Mouse (Mus musculus): Measurements from ENCODE around the gene Mid1. TPM values are rescaled to one million over a fixed set of nuclear protein-coding genes. Genes with fewer than 3 reads are reported as not detected.
"Not testable (repeated sequence)": the region's sequence is repeated elsewhere in the genome, so short reads cannot be mapped to it uniquely, and the experiment has no call there.

Mid1 gene
- polyA plus RNA-seq, 1 experiment from 2014 or later = 20.2 TPM

- H3K4me2 ChIP-seq (replicated peaks; ENCODE audit: low read depth, low read length); H3K4me1 ChIP-seq (ENCODE audit: control insufficient read depth, insufficient read depth, low read length); H3K27me3 ChIP-seq (ENCODE audit: control insufficient read depth, insufficient read depth, low read length); H3K9ac ChIP-seq (ENCODE audit: low read depth, low read length); H3K27ac ChIP-seq (ENCODE audit: low read depth, low read length); H3K4me3 ChIP-seq (ENCODE audit: low read length); ATAC-seq (ENCODE audit: low FRiP score, low TSS enrichment): not testable (repeated sequence)
- Histone ChIP-seq H3K36me3 (ENCODE audit: control insufficient read depth, insufficient read depth, low read length) (peaks cover 44% of the 10 kb centered on the region), H3K9me3 (ENCODE audit: control insufficient read depth, low read length) (peaks cover 15% of the 10 kb centered on the region)
- 55% methylated on average over 15 of the region's 15 CpGs for WGBS
Measured at GRCm38 (mm10) chrX:170021750-170022461, 336.9 kb downstream of the Mid1 start.

Other genes starting within 250 kb of the Mid1 start
- not detected in 2 replicates for gene 4933400A11Rik, start 94.4 kb downstream of the Mid1 start, polyA plus RNA-seq (2014; fragmentation: Nextera tagmentation; extraction: Ambion mirVana)